Mouse (Mus musculus) heart, adult 2 months (tissue): ENCODE data around the gene Kcnip1. TPM values are rescaled to one million over a fixed set of nuclear protein-coding genes. Genes with fewer than 3 reads are reported as not detected.

ENCODE experiments used
- DNase-seq, 2 experiments: peaks; one replicate each; pipeline ENCODE4 v3.0.0; 2021
- H3K27ac ChIP-seq: fragments of 200-600 bp; 2 replicates; pipeline ENCODE4 v1.8.1; 2022
- H3K27me3 ChIP-seq: fragments of 200-500 bp; 2 replicates; pipeline ENCODE4 v1.6.1; 2012; ENCODE audit warnings: mild to moderate bottlenecking, low read length, inconsistent platforms, mixed read lengths; ENCODE audit not compliant: control insufficient read depth, insufficient read depth
- H3K36me3 ChIP-seq: fragments of 200-500 bp; 2 replicates; pipeline ENCODE4 v1.6.1; 2012; ENCODE audit warnings: low read length, inconsistent platforms; ENCODE audit not compliant: control insufficient read depth, insufficient read depth
- H3K4me1 ChIP-seq: fragments of 200-500 bp; 2 replicates; pipeline ENCODE4 v1.6.1; 2011; ENCODE audit warnings: low read length; ENCODE audit not compliant: control insufficient read depth, insufficient read depth
- H3K4me3 ChIP-seq: fragments of 200-600 bp; 2 replicates; pipeline ENCODE4 v1.8.1; 2022
- H3K79me2 ChIP-seq: fragments of 200-500 bp; replicated peaks from 2 replicates; pipeline ENCODE4 v1.6.1; 2012; ENCODE audit warnings: mild to moderate bottlenecking, inconsistent platforms, low read length, moderate library complexity, mixed read lengths; ENCODE audit not compliant: control insufficient read depth, insufficient read depth
- H3K9ac ChIP-seq: fragments of 200-500 bp; 2 replicates; pipeline ENCODE4 v1.6.1; 2012; ENCODE audit warnings: low read depth, mild to moderate bottlenecking, control low read depth, inconsistent platforms, low read length, mixed read lengths
- CTCF ChIP-seq: fragments of 200-600 bp; IDR thresholded peaks from 2 replicates; pipeline ENCODE4 v1.8.1; 2022; ENCODE audit warnings: antibody characterized with exemption, mild to moderate bottlenecking, moderate library complexity
- EP300 ChIP-seq: fragments of 200-500 bp; IDR thresholded peaks from 2 replicates; pipeline ENCODE4 v1.6.1; 2011; ENCODE audit warnings: low read depth, low read length, control low read depth; ENCODE audit not compliant: insufficient read depth
- POLR2A ChIP-seq: fragments of 200-500 bp; IDR thresholded peaks from 2 replicates; pipeline ENCODE4 v1.6.1; 2011; ENCODE audit warnings: mild to moderate bottlenecking, low read depth, low read length, control low read depth; ENCODE audit not compliant: insufficient read depth
- WGBS: fragments of 180-500 bp; shearing (Covaris S2); methylation state at CpG from one replicate; pipeline ENCODE4 v1.1.7; 2018; 5-methylcytosine and 5-hydroxymethylcytosine counted together
- intact Hi-C: fragments of 180-260 bp; cut with DNase I; formaldehyde crosslinking; loops from one replicate; pipeline ENCODE4 v1.15.1; 2025
- polyA plus RNA-seq: library from polyadenylated mRNA; depleted of rRNA; stranded (reverse); fragments of >200 nt; gene quantifications from 2 replicates; pipeline ENCODE4 v1.2.3, GENCODE M21; 2012
- total RNA-seq, 2 experiments: library from RNA; stranded (reverse); gene quantifications; 2 replicates each; pipeline ENCODE4 v1.2.3; 2021

Kcnip1 gene
- total and polyA plus RNA-seq, 3 experiments, result 0.11 to 0.18 TPM; not detected in 1

GRCm38 (mm10) chr11:33891084-33891483, 101.9 kb downstream of the Kcnip1 start:
- no peak for TF ChIP-seq EP300
- TF ChIP-seq CTCF, result no peak
- no peak for TF ChIP-seq POLR2A
- Histone ChIP-seq H3K27me3 (no peaks in the 10 kb centered on the region), H3K9ac (no peak overlapping the region), H3K36me3 (no peaks in the 10 kb centered on the region), H3K4me1 (no peaks in the 10 kb centered on the region), H3K79me2 (no peaks in the 10 kb centered on the region), H3K4me3 (no peak overlapping the region), H3K27ac (no peak overlapping the region)
- no peak for DNase-seq
- 61% methylated on average over 4 of the region's 4 CpGs for WGBS
- intact Hi-C loops, result no loop called here

DNA sequence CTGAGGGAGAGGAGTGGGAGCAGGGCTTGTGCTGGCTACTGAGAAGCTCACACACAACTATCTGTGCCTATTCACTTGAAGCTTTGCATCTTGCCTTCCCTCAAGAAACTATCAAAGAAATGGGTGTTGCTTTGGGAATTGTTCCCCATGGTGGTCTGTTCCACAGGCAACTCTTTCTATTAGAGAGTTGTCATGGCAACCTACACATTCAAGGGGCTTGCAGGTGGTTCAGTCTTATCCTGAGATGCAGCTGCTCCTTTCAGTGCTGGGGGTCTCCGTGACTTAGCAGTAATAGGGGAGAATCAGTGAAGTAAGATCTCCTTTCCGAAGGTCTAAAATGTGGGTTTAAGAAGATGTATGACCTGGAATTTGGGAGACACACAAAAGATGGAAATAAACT, 102.6 kb downstream of the Kcnip1 start:
- Histone ChIP-seq H3K4me3 (no peak overlapping the region), H3K9ac (no peak overlapping the region), H3K4me1 (no peaks in the 10 kb centered on the region), H3K27me3 (no peaks in the 10 kb centered on the region), H3K79me2 (no peaks in the 10 kb centered on the region), H3K27ac (no peak overlapping the region), H3K36me3 (no peaks in the 10 kb centered on the region)
- no peak for DNase-seq
- WGBS, result 83% methylated on average over 2 of the region's 2 CpGs
- TF ChIP-seq CTCF (no peak), EP300 (no peak), POLR2A (no peak)
- intact Hi-C loops, result no loop called here

- 75% methylated on average over 3 of the region's 3 CpGs for WGBS
Observed at GRCm38 (mm10) chr11:33887660-33888059, 105.3 kb downstream of the Kcnip1 start.

GRCm38 (mm10) chr11:33885981-33886380, 107.0 kb downstream of the Kcnip1 start:
- intact Hi-C loops, result no loop called here
- no peak overlapping the region for H3K27ac ChIP-seq
- H3K9ac ChIP-seq, result no peak overlapping the region
- H3K4me3 ChIP-seq, result no peak overlapping the region
- H3K36me3 ChIP-seq, result no peaks in the 10 kb centered on the region
- H3K4me1 ChIP-seq, result no peaks in the 10 kb centered on the region
- WGBS, result 57% methylated on average over 4 of the region's 4 CpGs
- TF ChIP-seq EP300 (no peak), CTCF (no peak), POLR2A (no peak)
- DNase-seq, result no peak
- no peaks in the 10 kb centered on the region for H3K27me3 ChIP-seq
- H3K79me2 ChIP-seq, result no peaks in the 10 kb centered on the region

More at GRCm38 (mm10) chr11:33887660-33888059, 105.3 kb downstream of the Kcnip1 start:
- H3K36me3 ChIP-seq, result no peaks in the 10 kb centered on the region
- no peaks in the 10 kb centered on the region for H3K27me3 ChIP-seq
- no peak for TF ChIP-seq EP300
- H3K4me3 ChIP-seq, result no peak overlapping the region
- H3K27ac ChIP-seq, result no peak overlapping the region
- intact Hi-C loops, result no loop called here
- H3K4me1 ChIP-seq, result no peaks in the 10 kb centered on the region
- H3K79me2 ChIP-seq, result no peaks in the 10 kb centered on the region
- no peak overlapping the region for H3K9ac ChIP-seq
- DNase-seq, result no peak

- no peak for DNase-seq
- intact Hi-C loops, result no loop called here
- H3K4me1 ChIP-seq, result no peaks in the 10 kb centered on the region
- no peak overlapping the region for H3K9ac ChIP-seq
- 52% methylated on average over 5 of the region's 5 CpGs for WGBS
- no peaks in the 10 kb centered on the region for H3K79me2 ChIP-seq
- no peaks in the 10 kb centered on the region for H3K27me3 ChIP-seq
- no peak overlapping the region for H3K4me3 ChIP-seq
- TF ChIP-seq POLR2A, result no peak
- TF ChIP-seq EP300, result no peak
- TF ChIP-seq CTCF, result no peak
- no peaks in the 10 kb centered on the region for H3K36me3 ChIP-seq
- no peak overlapping the region for H3K27ac ChIP-seq
Observed at GRCm38 (mm10) chr11:33882731-33883328, 110.1 kb downstream of the Kcnip1 start.

- H3K36me3 ChIP-seq, result no peaks in the 10 kb centered on the region
- no peak for TF ChIP-seq EP300
- TF ChIP-seq CTCF, result no peak
- no peak for TF ChIP-seq POLR2A
- peaks cover 2% of the 10 kb centered on the region for H3K4me1 ChIP-seq
- no peaks in the 10 kb centered on the region for H3K79me2 ChIP-seq
- DNase-seq, result no peak
- H3K27ac ChIP-seq, result no peak overlapping the region
- H3K4me3 ChIP-seq, result no peak overlapping the region
- H3K27me3 ChIP-seq, result no peaks in the 10 kb centered on the region
- intact Hi-C loops, result no loop called here
- H3K9ac ChIP-seq, result no peak overlapping the region
Observed at GRCm38 (mm10) chr11:33874925-33875324, 118.0 kb downstream of the Kcnip1 start.
